Mouse (Mus musculus) forebrain, embryonic 13.5 days (tissue): ENCODE results near the gene Ddo. TPM values are rescaled to one million over a fixed set of nuclear protein-coding genes. Genes with fewer than 3 reads are reported as not detected.

Experiments used
- ATAC-seq: fragments of 200-750 bp; cut with Nextera tagmentation; 2 replicates; pipeline ENCODE4 v1.8.0; 2017
- H3K27ac ChIP-seq: fragments of 300-500 bp; sonication (generic); 2 replicates; pipeline ENCODE4 v1.5.1; 2015; ENCODE audit warnings: inconsistent platforms, mild to moderate bottlenecking, moderate library complexity
- H3K27me3 ChIP-seq: fragments of 300-500 bp; sonication (generic); 2 replicates; pipeline ENCODE4 v1.6.1; 2015; ENCODE audit warnings: mild to moderate bottlenecking, inconsistent platforms
- H3K36me3 ChIP-seq: fragments of 300-500 bp; sonication (generic); 2 replicates; pipeline ENCODE4 v1.6.1; 2015; ENCODE audit warnings: mild to moderate bottlenecking, inconsistent platforms; ENCODE audit not compliant: poor library complexity, severe bottlenecking
- H3K4me1 ChIP-seq: fragments of 300-500 bp; sonication (generic); 2 replicates; pipeline ENCODE4 v1.6.1; 2015; ENCODE audit warnings: inconsistent platforms
- H3K4me2 ChIP-seq: fragments of 300-500 bp; sonication (generic); 2 replicates; pipeline ENCODE4 v1.6.1; 2015; ENCODE audit warnings: inconsistent platforms, mild to moderate bottlenecking, moderate library complexity
- H3K4me3 ChIP-seq: fragments of 300-500 bp; sonication (generic); 2 replicates; pipeline ENCODE4 v1.5.1; 2015; ENCODE audit warnings: mild to moderate bottlenecking, inconsistent platforms
- H3K9ac ChIP-seq: fragments of 300-500 bp; sonication (generic); 2 replicates; pipeline ENCODE4 v1.6.1; 2015; ENCODE audit warnings: mild to moderate bottlenecking, inconsistent platforms
- H3K9me3 ChIP-seq: fragments of 300-500 bp; sonication (generic); replicated peaks from 2 replicates; pipeline ENCODE4 v1.6.1; 2016; ENCODE audit warnings: inconsistent platforms
- WGBS: fragments of 180-500 bp; shearing (Covaris S2); methylation state at CpG from one replicate; pipeline ENCODE4 v1.1.7; 2015; 5-methylcytosine and 5-hydroxymethylcytosine counted together
- polyA plus RNA-seq: library from polyadenylated mRNA; unstranded; fragments of >200 nt; fragmentation: Nextera tagmentation; extraction: Ambion mirVana; gene quantifications from 2 replicates; pipeline ENCODE4 v1.2.1, GENCODE M21; 2015

Gene Ddo
- polyA plus RNA-seq, 1 experiment from 2014 or later = 0.25 TPM

DNA sequence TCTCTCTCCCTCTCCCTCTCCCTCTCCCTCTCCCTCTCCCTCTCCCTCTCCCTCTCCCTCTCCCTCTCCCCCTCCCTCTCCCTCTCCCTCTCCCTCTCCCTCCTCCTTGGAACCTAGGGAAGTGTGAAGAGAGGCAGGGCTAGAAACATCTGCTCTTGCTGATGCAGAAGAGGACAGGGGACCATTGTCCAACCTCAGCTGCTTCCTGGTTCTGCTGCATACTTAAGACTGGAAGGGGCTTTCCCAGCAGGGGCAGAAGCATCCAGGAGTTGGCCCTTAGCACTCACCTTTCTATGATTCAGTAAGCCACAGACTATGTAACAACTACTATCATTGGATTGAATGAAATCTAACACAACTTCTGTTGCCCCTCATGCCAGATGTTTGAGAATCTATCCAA lies 38.8 kb downstream of the Ddo start:
- Histone ChIP-seq H3K9me3 (no peaks in the 10 kb centered on the region), H3K27me3 (no peaks in the 10 kb centered on the region), H3K36me3 (no peaks in the 10 kb centered on the region), H3K9ac (no peak overlapping the region), H3K4me2 (no peak overlapping the region), H3K27ac (no peak overlapping the region), H3K4me1 (no peaks in the 10 kb centered on the region), H3K4me3 (no peak overlapping the region)
- no peak for ATAC-seq

DNA sequence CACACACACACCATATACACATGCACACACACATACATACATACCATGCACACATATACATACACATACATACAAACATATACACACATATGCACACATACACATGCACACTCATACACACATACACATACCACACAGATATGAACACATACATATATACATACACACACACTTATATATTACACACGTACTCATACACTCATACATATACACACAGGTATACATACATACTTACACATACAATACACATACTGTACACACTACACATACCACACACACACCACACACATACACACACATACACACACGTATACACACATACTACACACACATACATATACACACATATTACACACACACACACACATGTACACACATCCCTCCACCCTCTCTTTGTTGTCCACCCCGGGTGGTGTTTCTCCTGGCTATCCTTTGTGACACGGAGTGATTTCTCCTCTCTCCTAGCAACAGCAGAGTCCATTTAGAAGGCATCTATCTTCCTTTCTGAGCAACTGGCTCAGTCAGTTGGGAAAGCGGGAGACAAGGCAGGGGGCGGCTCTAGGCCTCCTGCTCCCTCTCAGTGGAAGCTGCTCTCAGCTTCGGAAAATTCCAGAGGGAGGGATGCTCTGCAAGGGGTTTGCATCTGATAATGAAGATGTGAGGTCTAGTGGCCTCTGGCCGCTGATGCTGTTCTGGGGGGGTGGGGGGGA lies 42.9 kb downstream of the Ddo start:
- H3K9ac ChIP-seq = no peak overlapping the region
- 54% methylated on average over 8 of the region's 8 CpGs for WGBS
- H3K27ac ChIP-seq = no peak overlapping the region
- no peak for ATAC-seq
- H3K4me1 ChIP-seq = no peaks in the 10 kb centered on the region
- H3K36me3 ChIP-seq = no peaks in the 10 kb centered on the region
- no peaks in the 10 kb centered on the region for H3K27me3 ChIP-seq
- no peak overlapping the region for H3K4me3 ChIP-seq
- H3K9me3 ChIP-seq = no peaks in the 10 kb centered on the region
- no peak overlapping the region for H3K4me2 ChIP-seq

DNA sequence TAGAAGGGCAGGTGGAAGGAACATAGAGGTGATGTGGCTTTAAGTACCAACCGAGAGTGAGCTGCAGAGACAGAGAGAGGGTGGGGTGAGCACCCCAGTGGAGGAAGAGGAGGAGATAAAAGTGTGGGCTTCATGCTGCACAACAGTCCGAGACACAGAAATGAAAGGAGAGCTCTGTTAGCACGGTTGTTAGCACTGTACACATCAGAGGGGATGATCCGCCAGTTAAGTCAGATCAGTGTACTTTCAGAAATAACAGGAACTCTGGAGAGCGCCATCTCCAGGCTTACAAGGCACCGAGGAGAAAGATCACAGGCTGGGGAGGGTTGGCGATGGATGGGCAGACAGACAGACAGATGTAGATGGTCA lies 43.5 kb downstream of the Ddo start:
- H3K4me3 ChIP-seq = no peak overlapping the region
- H3K36me3 ChIP-seq = no peaks in the 10 kb centered on the region
- no peak overlapping the region for H3K9ac ChIP-seq
- no peaks in the 10 kb centered on the region for H3K9me3 ChIP-seq
- H3K27me3 ChIP-seq = no peaks in the 10 kb centered on the region
- WGBS = 61% methylated on average over 7 of the region's 7 CpGs
- H3K4me2 ChIP-seq = no peak overlapping the region
- H3K27ac ChIP-seq = no peak overlapping the region
- H3K4me1 ChIP-seq = no peaks in the 10 kb centered on the region
- no peak for ATAC-seq

DNA sequence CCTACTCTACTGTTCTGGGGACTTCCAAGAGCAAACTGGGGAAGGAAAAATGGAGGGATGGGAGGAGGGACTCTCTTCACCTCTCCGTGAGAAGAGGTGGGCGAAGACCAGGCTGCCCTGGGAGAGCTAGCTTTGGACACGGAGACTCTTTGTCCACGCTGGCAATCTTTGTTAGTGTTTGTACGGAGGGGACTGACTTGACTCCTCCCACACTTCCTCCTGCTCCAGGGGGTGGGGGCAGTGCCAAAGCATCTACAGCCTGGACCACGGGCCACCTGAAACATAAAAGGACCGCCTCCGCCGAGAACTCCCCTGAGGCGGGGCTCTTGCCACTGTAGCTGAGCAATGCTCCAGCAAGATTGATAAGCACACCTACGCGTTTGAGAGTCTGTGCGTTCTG lies 44.3 kb downstream of the Ddo start:
- H3K4me1 ChIP-seq = no peaks in the 10 kb centered on the region
- H3K4me3 ChIP-seq = 0 out of 2 replicates have a peak overlapping the region, but pooled peaks have one; percentile 14
- H3K36me3 ChIP-seq = no peaks in the 10 kb centered on the region
- no peaks in the 10 kb centered on the region for H3K27me3 ChIP-seq
- no peak for ATAC-seq
- peak overlapping the region; percentile 50 for H3K4me2 ChIP-seq
- H3K27ac ChIP-seq = no peak overlapping the region
- H3K9ac ChIP-seq = no peak overlapping the region
- H3K9me3 ChIP-seq = no peaks in the 10 kb centered on the region
- 10% methylated on average over 13 of the region's 13 CpGs for WGBS

DNA sequence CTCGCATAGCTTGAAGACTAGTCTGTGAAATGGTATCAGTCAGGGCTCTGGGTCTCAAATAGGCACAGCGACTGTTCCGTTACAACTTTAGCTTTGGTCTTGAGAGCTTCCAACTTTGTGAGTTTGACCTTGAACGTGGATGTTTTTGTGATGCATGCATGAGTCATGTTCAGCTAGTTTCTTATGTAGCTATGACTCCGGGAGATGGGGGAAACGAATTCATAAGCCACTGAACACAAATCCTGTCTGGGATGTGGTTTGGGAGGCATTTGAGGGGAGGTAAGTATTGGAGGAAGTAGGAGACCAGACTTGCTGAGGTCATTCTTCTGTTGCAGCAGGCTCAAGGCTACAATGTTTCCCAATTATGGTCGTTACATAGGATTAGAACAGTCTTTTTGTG lies 46.1 kb downstream of the Ddo start:
- no peak overlapping the region for H3K27ac ChIP-seq
- H3K4me1 ChIP-seq = no peaks in the 10 kb centered on the region
- H3K9ac ChIP-seq = no peak overlapping the region
- H3K36me3 ChIP-seq = no peaks in the 10 kb centered on the region
- no peaks in the 10 kb centered on the region for H3K27me3 ChIP-seq
- no peak for ATAC-seq
- H3K9me3 ChIP-seq = no peaks in the 10 kb centered on the region
- 80% methylated on average over 7 of the region's 7 CpGs for WGBS
- H3K4me3 ChIP-seq = no peak overlapping the region
- no peak overlapping the region for H3K4me2 ChIP-seq

DNA sequence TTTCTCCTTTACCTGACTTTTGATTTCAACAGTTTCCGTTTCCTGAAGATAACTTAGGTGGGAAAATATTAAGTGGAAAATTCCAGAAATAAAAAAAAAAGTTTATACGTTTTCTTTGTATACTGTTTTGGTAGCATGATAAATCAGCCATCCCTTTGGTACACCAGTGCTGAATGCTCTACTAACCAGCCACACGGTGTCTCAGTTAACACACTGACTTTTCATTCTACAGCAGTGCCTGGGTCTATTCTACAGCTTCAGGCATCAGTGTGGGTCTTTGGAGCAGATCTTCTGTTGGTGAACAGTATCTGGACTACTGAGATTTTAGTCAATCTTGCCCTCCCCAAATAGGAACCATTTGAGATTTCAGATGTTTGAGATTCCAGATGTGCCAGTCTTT lies 48.7 kb downstream of the Ddo start:
- H3K4me1 ChIP-seq = peaks cover 10% of the 10 kb centered on the region

DNA sequence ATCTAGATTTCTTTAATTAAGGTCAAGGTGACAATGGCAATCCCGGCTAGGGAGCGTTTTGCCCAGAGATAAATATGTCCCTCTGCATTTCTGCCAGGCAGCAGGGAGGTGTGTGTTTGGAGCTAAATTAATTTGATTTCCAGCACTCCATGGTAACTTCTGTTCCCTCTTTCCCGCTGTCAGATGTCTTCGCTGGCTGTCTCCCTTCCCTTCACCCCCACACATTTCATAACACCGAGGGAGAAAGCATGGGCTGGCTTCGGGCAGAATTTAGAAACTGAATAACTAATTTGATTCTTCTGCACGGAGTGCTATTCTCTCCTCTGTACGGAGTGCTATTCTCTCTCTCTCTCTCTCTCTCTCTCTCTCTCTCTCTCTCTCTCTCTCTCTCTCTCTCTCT lies 52.7 kb downstream of the Ddo start:
- H3K9me3 ChIP-seq = no peaks in the 10 kb centered on the region
- H3K4me2 ChIP-seq = peak overlapping the region; percentile 99; the same call in 1 of the 2 replicates
- H3K9ac ChIP-seq = no peak overlapping the region
- H3K4me3 ChIP-seq = no peak overlapping the region
- no peaks in the 10 kb centered on the region for H3K36me3 ChIP-seq
- H3K4me1 ChIP-seq = peaks cover 13% of the 10 kb centered on the region
- 23% methylated on average over 8 of the region's 8 CpGs for WGBS
- ATAC-seq = peak; percentile 16; the same call in 1 of the 2 replicates
- H3K27me3 ChIP-seq = no peaks in the 10 kb centered on the region
- no peak overlapping the region for H3K27ac ChIP-seq

More for the DNA sequence above, 48.7 kb downstream of the Ddo start:
- Histone ChIP-seq H3K4me2 (no peak overlapping the region), H3K36me3 (no peaks in the 10 kb centered on the region), H3K9ac (no peak overlapping the region), H3K4me3 (no peak overlapping the region), H3K9me3 (no peaks in the 10 kb centered on the region), H3K27ac (no peak overlapping the region), H3K27me3 (no peaks in the 10 kb centered on the region)
- no peak for ATAC-seq
- 87% methylated on average over 3 of the region's 3 CpGs for WGBS

DNA sequence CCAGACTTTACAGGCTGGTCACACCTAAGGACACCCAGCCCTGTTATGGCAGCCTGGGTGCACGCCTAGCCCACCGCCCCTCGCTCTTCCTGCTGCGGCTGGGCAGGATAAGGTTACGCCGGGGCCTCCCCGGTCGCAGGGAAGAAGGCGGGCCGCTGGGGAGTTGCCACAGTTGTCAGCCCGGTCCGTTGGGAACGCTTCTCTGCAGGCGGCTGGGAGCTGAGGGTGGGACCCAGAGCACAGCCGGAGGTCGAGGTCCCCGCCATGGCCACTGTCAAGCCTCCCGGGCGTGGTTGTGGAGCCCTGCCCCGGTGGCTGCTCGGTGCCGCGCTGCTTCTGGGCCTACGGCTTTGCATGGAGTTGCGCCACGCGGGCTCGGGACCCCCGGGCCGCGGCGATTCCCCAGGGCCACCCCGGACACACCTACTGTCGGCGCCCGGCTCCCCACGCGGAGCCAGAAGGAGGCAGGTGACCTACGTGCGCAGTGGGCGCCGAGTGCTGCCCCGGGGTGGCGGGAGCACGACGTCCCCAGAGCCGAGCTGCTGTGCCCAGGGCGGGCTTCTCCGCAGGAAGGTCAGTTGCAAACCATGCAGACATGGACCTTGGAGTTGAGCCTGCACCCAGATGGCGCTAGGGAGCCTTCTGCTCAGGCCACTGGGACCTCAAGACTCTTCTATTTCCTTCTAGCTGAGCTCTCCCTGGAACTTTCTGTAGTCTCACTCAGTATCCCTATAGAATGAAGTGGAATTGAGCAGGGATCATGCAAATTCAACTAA lies 53.5 kb downstream of the Ddo start, which contains the start of gene Mettl24:
TSS of gene Mettl24 (plus strand) at position 191 of the 776 bp plus-strand sequence.
- ATAC-seq = peak; percentile 79
- Histone ChIP-seq H3K27ac (peak within 1 kb of the TSS; percentile 8; the same call in 1 of the 2 replicates), H3K4me3 (peak within 1 kb of the TSS; percentile 52), H3K9me3 (no peaks in the 10 kb centered on the region), H3K4me1 (peaks cover 13% of the 10 kb centered on the region), H3K9ac (peak within 1 kb of the TSS; percentile 72), H3K4me2 (peak within 1 kb of the TSS; percentile 99), H3K36me3 (no peaks in the 10 kb centered on the region), H3K27me3 (no peaks in the 10 kb centered on the region)
- WGBS = 1% methylated on average over 50 of the region's 50 CpGs

DNA sequence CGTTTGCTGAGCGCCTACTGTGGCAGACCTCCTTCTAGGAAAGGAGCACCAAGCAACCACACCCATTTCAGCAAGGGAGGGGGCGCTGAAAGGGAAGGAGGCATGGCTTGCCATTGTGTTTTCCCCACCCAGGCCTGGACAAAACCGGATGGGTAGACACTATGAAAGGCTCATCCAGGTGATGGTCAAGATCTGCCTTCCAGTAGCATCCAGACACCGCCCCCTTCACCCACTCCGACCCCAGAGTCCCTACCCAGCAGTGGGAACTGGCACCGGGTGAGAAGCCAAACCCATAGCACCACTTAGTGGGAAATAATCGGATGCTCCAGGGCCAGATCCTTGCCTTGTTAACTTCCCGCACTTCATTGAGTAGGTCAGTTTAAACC lies 54.0 kb downstream of the Ddo start:
- 0 out of 2 replicates have a peak, but pooled peaks have one; percentile 16 for ATAC-seq

DNA sequence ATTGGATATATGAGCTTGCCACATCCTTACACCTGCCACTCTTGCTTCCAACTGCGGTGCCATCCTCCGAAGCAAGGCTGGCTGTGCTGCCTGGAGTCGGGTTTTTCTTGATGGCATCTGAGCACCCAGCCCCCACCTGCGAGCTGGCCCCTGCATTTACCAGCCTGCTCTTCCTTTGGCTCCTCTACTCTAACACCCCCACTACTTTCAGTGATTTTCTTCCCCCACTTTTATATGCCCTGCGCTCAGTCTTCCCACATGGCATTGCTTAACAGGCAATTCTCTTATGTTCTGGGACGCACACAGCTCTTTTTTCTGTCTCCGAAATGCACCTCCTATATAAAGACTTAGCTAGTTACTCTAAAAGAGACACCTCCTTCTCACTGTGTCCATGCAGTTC lies 54.5 kb downstream of the Ddo start:
- Histone ChIP-seq H3K9me3 (no peaks in the 10 kb centered on the region), H3K4me2 (no peak overlapping the region), H3K27ac (no peak overlapping the region), H3K36me3 (no peaks in the 10 kb centered on the region), H3K9ac (no peak overlapping the region), H3K4me3 (no peak overlapping the region), H3K27me3 (no peaks in the 10 kb centered on the region), H3K4me1 (peaks cover 13% of the 10 kb centered on the region)
- ATAC-seq = no peak
- WGBS = 92% methylated on average over 7 of the region's 7 CpGs

More for the DNA sequence above, 54.0 kb downstream of the Ddo start:
- H3K9ac ChIP-seq = no peak overlapping the region
- WGBS = 56% methylated on average over 9 of the region's 9 CpGs
- H3K4me2 ChIP-seq = peak overlapping the region; percentile 99
- H3K27me3 ChIP-seq = no peaks in the 10 kb centered on the region
- peak overlapping the region; percentile 52 for H3K4me3 ChIP-seq
- no peaks in the 10 kb centered on the region for H3K36me3 ChIP-seq
- H3K4me1 ChIP-seq = peaks cover 13% of the 10 kb centered on the region
- no peak overlapping the region for H3K27ac ChIP-seq
- H3K9me3 ChIP-seq = no peaks in the 10 kb centered on the region

DNA sequence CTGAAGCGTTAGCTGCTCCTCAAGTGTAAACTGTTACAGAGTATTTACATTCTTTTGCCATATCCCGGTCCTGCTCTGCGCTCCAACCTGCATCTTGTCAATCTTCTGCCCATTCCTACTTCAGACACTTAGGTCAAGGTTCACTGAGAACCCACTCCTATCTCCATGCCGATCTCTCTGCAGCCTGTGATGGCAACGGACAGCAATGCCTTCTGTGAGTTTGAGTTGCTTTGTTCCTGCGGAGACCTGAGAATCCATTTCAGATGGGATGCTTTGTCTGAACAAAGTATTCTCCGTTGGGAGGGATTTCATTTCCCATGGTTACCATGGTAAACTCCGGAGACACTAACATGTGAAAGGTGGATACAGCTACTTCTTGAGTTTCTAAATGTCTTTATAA lies 55.8 kb downstream of the Ddo start:
- ATAC-seq = no peak
- Histone ChIP-seq H3K27me3 (no peaks in the 10 kb centered on the region), H3K4me2 (no peak overlapping the region), H3K36me3 (no peaks in the 10 kb centered on the region), H3K9ac (no peak overlapping the region), H3K4me3 (no peak overlapping the region), H3K27ac (no peak overlapping the region), H3K4me1 (peaks cover 13% of the 10 kb centered on the region), H3K9me3 (no peaks in the 10 kb centered on the region)
- WGBS = 62% methylated on average over 8 of the region's 8 CpGs

DNA sequence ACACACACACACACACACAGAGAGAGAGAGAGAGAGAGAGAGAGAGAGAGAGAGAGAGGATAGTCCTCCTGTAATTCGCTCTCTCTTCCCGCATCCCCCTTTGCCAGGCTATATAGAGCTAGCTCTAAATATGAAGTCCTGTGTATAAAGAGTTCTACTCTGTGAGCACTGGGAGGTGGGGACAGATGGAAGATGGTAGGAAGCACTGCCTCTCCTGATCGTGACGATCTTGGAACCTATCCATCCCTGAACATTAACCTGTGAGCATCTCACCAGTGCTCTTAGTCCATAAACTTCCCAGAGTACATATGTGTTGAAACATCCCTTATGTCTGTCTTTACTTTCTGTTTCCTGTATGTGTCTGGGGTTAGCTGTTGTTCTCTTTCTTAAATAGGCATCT lies 57.2 kb downstream of the Ddo start:
- Histone ChIP-seq H3K9ac (no peak overlapping the region), H3K9me3 (no peaks in the 10 kb centered on the region), H3K36me3 (no peaks in the 10 kb centered on the region), H3K27me3 (no peaks in the 10 kb centered on the region), H3K27ac (no peak overlapping the region), H3K4me2 (no peak overlapping the region), H3K4me1 (peaks cover 13% of the 10 kb centered on the region), H3K4me3 (no peak overlapping the region)
- 87% methylated on average over 4 of the region's 4 CpGs for WGBS
- no peak for ATAC-seq
